Mouse (Mus musculus) embryonic facial prominence, embryonic 11.5 days (tissue): Measurements from ENCODE around the gene Ovca2. TPM values are rescaled to one million over a fixed set of nuclear protein-coding genes. Genes with fewer than 3 reads are reported as not detected.

Source experiments
- ATAC-seq: fragments of 200-750 bp; cut with Nextera tagmentation; replicated peaks from 2 replicates; pipeline ENCODE4 v1.8.0; 2017; ENCODE audit warnings: low read depth; ENCODE audit not compliant: insufficient number of reproducible peaks, low FRiP score, low TSS enrichment
- DNase-seq: peaks from one replicate; pipeline ENCODE4 v3.0.0-alpha.2; 2015; ENCODE audit warnings: low spot score
- H3K27ac ChIP-seq: fragments of 300-500 bp; sonication (generic); replicated peaks from 2 replicates; pipeline ENCODE4 v1.5.1; 2014; ENCODE audit warnings: mild to moderate bottlenecking, low read depth, low read length, control low read depth
- H3K27me3 ChIP-seq: fragments of 300-500 bp; sonication (generic); 2 replicates; pipeline ENCODE4 v1.6.1; 2014; ENCODE audit warnings: mild to moderate bottlenecking, low read length, moderate library complexity, mixed read lengths; ENCODE audit not compliant: control insufficient read depth, insufficient read depth
- H3K36me3 ChIP-seq: fragments of 300-500 bp; sonication (generic); replicated peaks from 2 replicates; pipeline ENCODE4 v1.6.1; 2014; ENCODE audit warnings: low read depth, mild to moderate bottlenecking, low read length, moderate library complexity, mixed read lengths; ENCODE audit not compliant: control insufficient read depth, insufficient read depth
- H3K4me1 ChIP-seq: fragments of 300-500 bp; sonication (generic); 2 replicates; pipeline ENCODE4 v1.6.1; 2014; ENCODE audit warnings: low read length, mixed read lengths; ENCODE audit not compliant: control insufficient read depth, insufficient read depth
- H3K4me2 ChIP-seq: fragments of 300-500 bp; sonication (generic); 2 replicates; pipeline ENCODE4 v1.6.1; 2014; ENCODE audit warnings: low read depth, mild to moderate bottlenecking, control low read depth, low read length, moderate library complexity
- H3K4me3 ChIP-seq: fragments of 300-500 bp; sonication (generic); 2 replicates; pipeline ENCODE4 v1.5.1; 2014; ENCODE audit warnings: low read depth, low read length, control low read depth
- H3K9ac ChIP-seq: fragments of 300-500 bp; sonication (generic); replicated peaks from 2 replicates; pipeline ENCODE4 v1.6.1; 2014; ENCODE audit warnings: mild to moderate bottlenecking, control low read depth, low read length
- H3K9me3 ChIP-seq: fragments of 300-500 bp; sonication (generic); replicated peaks from 2 replicates; pipeline ENCODE4 v1.6.1; 2016; ENCODE audit warnings: mild to moderate bottlenecking, low read length, inconsistent platforms, mixed read lengths; ENCODE audit not compliant: control insufficient read depth
- WGBS: fragments of 180-500 bp; shearing (Covaris S2); extraction: QIAGEN DNeasy Blood & Tissue Kit; methylation state at CpG from one replicate; pipeline ENCODE4 v1.1.7; 2014; 5-methylcytosine and 5-hydroxymethylcytosine counted together
- polyA plus RNA-seq: library from polyadenylated mRNA; unstranded; fragments of >200 nt; fragmentation: Nextera tagmentation; extraction: Ambion mirVana; gene quantifications from 2 replicates; pipeline ENCODE4 v1.2.1, GENCODE M21; 2014

Gene Ovca2
- polyA plus RNA-seq, 1 experiment from 2014 or later = 37.5 TPM

GRCm38 (mm10) chr11:75194121-75194849 is 15.7 kb upstream of the Ovca2 start:
- DNase-seq = peak; percentile 36

GRCm38 (mm10) chr11:75193256-75194071 is 14.8 kb upstream of the Ovca2 start, which contains the start of gene Rtn4rl1:
TSS of gene Rtn4rl1 (plus strand) at chr11:75193783.
- H3K4me1 ChIP-seq = peaks cover 17% of the 10 kb centered on the region
- DNase-seq = peak; percentile 47
- peaks cover 33% of the 10 kb centered on the region for H3K27me3 ChIP-seq
- peak within 1 kb of the TSS; percentile 89 for H3K4me2 ChIP-seq
- H3K9me3 ChIP-seq = no peaks in the 10 kb centered on the region
- H3K36me3 ChIP-seq = no peaks in the 10 kb centered on the region
- peak within 1 kb of the TSS; percentile 43 for H3K4me3 ChIP-seq
- peak within 1 kb of the TSS; percentile 48 for H3K9ac ChIP-seq
- no peak within 1 kb of the TSS for H3K27ac ChIP-seq
- WGBS = under 1% methylated on average over 83 of the region's 84 CpGs
- no peak; the same call in 1 of the 2 replicates for ATAC-seq

More at GRCm38 (mm10) chr11:75194121-75194849, 15.7 kb upstream of the Ovca2 start:
- Histone ChIP-seq H3K36me3 (no peaks in the 10 kb centered on the region), H3K27me3 (peaks cover 33% of the 10 kb centered on the region), H3K27ac (no peak overlapping the region), H3K4me1 (peaks cover 17% of the 10 kb centered on the region), H3K4me2 (peak overlapping the region; percentile 89), H3K9ac (peak overlapping the region; percentile 48), H3K4me3 (peak overlapping the region; percentile 43), H3K9me3 (no peaks in the 10 kb centered on the region)
- under 1% methylated on average over 52 of the region's 52 CpGs for WGBS
- no peak for ATAC-seq

GRCm38 (mm10) chr11:75192336-75193214 is 13.9 kb upstream of the Ovca2 start:
- Histone ChIP-seq H3K9ac (peak overlapping the region; percentile 48; the same call in 1 of the 2 replicates), H3K4me3 (peak overlapping the region; percentile 43), H3K4me2 (peak overlapping the region; percentile 89), H3K36me3 (no peaks in the 10 kb centered on the region), H3K27ac (no peak overlapping the region), H3K4me1 (peaks cover 17% of the 10 kb centered on the region), H3K9me3 (no peaks in the 10 kb centered on the region), H3K27me3 (peaks cover 33% of the 10 kb centered on the region)
- 22% methylated on average over 13 of the region's 13 CpGs for WGBS
- DNase-seq (peak; percentile 81), ATAC-seq (0 out of 2 replicates have a peak, but pooled peaks have one; percentile 21)

- Histone ChIP-seq H3K4me3 (no peak overlapping the region), H3K4me1 (peaks cover 17% of the 10 kb centered on the region), H3K36me3 (no peaks in the 10 kb centered on the region), H3K27me3 (peaks cover 31% of the 10 kb centered on the region), H3K9ac (no peak overlapping the region), H3K4me2 (no peak overlapping the region), H3K27ac (no peak overlapping the region), H3K9me3 (no peaks in the 10 kb centered on the region)
- DNase-seq (no peak), ATAC-seq (no peak)
- WGBS = 57% methylated on average over 6 of the region's 6 CpGs
These were observed 13.2 kb upstream of the Ovca2 start for GRCm38 (mm10) chr11:75191841-75192240.

GRCm38 (mm10) chr11:75190905-75191441 is 12.3 kb upstream of the Ovca2 start, which contains the start of gene Dph1:
TSS of gene Dph1 (minus strand) at chr11:75191241.
- H3K27me3 ChIP-seq = peaks cover 29% of the 10 kb centered on the region
- peak within 1 kb of the TSS; percentile 84 for H3K4me3 ChIP-seq

GRCm38 (mm10) chr11:75190371-75190724 is 11.7 kb upstream of the Ovca2 start:
- under 1% methylated on average over 24 of the region's 24 CpGs for WGBS
- peaks cover 17% of the 10 kb centered on the region for H3K4me1 ChIP-seq
- H3K4me3 ChIP-seq = peak overlapping the region; percentile 84
- no peaks in the 10 kb centered on the region for H3K36me3 ChIP-seq
- H3K27me3 ChIP-seq = peaks cover 25% of the 10 kb centered on the region
- no peaks in the 10 kb centered on the region for H3K9me3 ChIP-seq
- H3K4me2 ChIP-seq = peak overlapping the region; percentile 87
- no peak overlapping the region for H3K27ac ChIP-seq
- ATAC-seq (peak; percentile 57), DNase-seq (peak; percentile 93)
- peak overlapping the region; percentile 71 for H3K9ac ChIP-seq

More at GRCm38 (mm10) chr11:75190905-75191441, 12.3 kb upstream of the Ovca2 start, which contains the start of gene Dph1:
- Histone ChIP-seq H3K4me1 (peaks cover 17% of the 10 kb centered on the region), H3K9me3 (no peaks in the 10 kb centered on the region), H3K9ac (peak within 1 kb of the TSS; percentile 71), H3K4me2 (peak within 1 kb of the TSS; percentile 87), H3K27ac (no peak within 1 kb of the TSS), H3K36me3 (no peaks in the 10 kb centered on the region)
- 40% methylated on average over 5 of the region's 5 CpGs for WGBS
- DNase-seq = no peak
- ATAC-seq = no peak

GRCm38 (mm10) chr11:75189713-75190370 is 11.2 kb upstream of the Ovca2 start:
- no peak for DNase-seq
- peak overlapping the region; percentile 84 for H3K4me3 ChIP-seq
- H3K9ac ChIP-seq = peak overlapping the region; percentile 71
- peaks cover 20% of the 10 kb centered on the region for H3K27me3 ChIP-seq
- peak; percentile 7; the same call in 1 of the 2 replicates for ATAC-seq
- no peaks in the 10 kb centered on the region for H3K9me3 ChIP-seq
- WGBS = under 1% methylated on average over 22 of the region's 22 CpGs
- H3K4me1 ChIP-seq = peaks cover 12% of the 10 kb centered on the region
- peak overlapping the region; percentile 87 for H3K4me2 ChIP-seq
- no peak overlapping the region for H3K27ac ChIP-seq
- H3K36me3 ChIP-seq = no peaks in the 10 kb centered on the region
